Mouse (Mus musculus) spleen, postnatal 10 days (tissue): Measurements from ENCODE around the gene Camk2g.

ENCODE experiments used
- DNase-seq, 2 experiments: peaks; one replicate each; pipeline ENCODE4 v3.0.0; 2021 to 2022; ENCODE audit warnings: low spot score in 2 of 2

Camk2g gene

GRCm38 (mm10) chr14:20806116-20806840 is 12.4 kb upstream of the Camk2g start:
- DNase-seq = no peak

DNA sequence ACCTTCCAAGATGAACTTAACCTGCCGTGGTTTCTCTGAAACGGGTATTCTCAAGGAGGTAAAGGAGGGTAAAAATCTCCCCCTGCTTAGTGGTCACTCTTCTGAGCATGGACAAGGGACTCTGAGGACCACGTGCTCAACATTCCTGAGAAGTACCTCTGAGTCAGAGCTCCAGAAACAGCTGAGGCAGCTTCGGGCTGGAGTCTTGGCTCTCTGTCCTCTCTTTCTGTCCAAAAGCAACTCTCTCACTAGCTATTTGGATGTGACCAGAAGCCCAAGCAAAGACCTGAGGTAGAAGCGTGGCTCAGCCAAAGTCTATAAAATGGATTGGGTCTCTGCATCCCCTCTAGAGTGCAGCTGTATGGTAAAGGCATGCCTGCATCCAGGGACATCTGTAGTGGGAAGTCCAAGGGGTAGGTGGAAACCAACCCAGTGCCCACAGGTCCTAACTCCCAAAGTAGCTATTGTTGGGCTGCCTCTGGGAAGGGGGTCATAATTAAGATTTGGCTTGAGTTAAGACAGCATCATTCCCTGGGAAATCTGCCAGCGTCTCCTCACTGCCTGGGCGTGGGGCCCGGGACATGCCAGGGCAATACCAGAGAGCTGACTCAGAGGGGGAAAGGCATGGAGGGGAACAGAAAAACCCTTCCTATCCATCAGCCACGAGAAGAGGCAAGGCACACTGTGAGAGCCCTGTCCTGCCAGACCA is 11.2 kb upstream of the Camk2g start:
- DNase-seq = no peak

GRCm38 (mm10) chr14:20804481-20804880 is 10.6 kb upstream of the Camk2g start:
- no peak for DNase-seq

- DNase-seq = peak; percentile 57 to 79
Measured at GRCm38 (mm10) chr14:20803606-20803938, 9.7 kb upstream of the Camk2g start.

GRCm38 (mm10) chr14:20802926-20803605 is 9.2 kb upstream of the Camk2g start:
- DNase-seq = no peak

DNA sequence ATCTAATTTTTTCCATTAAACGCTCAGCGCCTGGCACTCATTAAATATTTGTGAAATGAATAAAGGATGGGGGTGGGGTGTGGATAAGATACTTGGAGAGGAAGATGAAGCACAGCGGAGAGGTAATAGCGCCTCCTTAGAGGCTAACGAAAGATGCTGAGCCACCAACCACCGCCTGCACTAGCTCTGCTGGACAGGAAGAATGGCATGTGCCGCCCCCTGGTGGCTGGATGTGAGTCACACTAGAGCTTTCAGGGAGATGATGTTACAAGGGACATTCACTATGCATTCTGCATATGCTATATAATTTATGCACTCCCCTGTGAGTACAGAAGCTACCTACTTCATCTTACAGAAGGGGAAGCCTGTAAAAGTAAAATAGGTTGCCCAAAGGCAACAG is 4.9 kb upstream of the Camk2g start:
- DNase-seq = peak; percentile 83 to 96

GRCm38 (mm10) chr14:20798300-20798699 is 4.4 kb upstream of the Camk2g start:
- DNase-seq = no peak

GRCm38 (mm10) chr14:20796643-20797042 is 2.8 kb upstream of the Camk2g start:
- no peak for DNase-seq

- no peak for DNase-seq
Measured at GRCm38 (mm10) chr14:20796170-20796569, 2.3 kb upstream of the Camk2g start.

DNA sequence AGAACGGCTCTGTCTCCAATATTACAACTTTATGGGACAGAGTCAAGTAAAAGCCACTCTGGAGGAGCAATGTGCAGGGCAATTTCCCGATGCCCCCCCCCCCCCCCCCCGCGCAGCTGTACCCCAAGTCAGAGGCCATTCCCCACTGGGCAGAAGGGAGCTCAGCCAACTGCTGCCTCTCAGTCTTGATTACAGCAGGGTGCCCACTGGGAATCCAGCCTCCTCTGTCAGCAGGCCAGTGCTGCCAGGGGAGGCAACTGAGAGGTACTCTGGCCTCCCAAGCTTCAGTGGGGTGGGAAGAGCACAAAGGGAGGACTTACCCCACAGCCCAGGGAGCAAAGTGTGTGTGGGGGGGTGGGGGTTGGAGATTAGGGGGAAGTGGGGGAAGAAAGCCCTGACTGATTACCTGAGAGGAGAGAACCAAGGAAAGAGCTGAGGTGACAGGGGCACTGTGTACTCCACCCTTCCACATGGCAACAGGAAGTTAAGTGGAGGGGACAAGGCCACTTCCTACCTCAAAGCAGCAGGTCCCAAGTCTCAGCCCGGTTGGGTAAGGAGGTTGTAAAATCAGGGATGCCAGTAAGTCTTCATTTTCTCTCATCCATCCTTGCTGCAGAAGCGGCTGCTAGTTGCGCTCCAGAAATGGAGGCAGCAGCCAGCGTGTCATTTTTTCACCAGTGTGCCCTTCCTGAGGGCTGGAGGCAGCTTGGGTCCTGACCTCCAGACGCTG is 1.7 kb upstream of the Camk2g start:
- no peak for DNase-seq

DNA sequence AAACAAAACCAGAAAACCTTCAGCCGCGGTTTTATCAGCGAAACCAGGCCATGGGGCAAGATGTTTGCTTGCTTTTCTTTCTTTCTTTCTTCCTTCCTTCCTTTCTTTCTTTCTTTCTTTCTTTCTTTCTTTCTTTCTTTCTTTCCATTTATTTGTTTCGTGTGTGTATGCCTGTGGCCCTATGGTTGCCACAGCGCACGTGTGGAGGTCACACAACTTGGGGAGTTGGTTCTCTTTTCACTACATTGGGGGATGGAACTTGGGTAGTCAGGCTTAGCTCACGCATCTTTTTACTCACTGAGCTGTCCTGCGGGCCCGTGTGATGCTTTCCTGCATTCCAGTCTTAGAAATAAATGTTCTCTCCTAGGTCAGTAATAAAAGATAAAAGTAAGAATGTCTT is 701 bp upstream of the Camk2g start:
- no peak for DNase-seq

DNA sequence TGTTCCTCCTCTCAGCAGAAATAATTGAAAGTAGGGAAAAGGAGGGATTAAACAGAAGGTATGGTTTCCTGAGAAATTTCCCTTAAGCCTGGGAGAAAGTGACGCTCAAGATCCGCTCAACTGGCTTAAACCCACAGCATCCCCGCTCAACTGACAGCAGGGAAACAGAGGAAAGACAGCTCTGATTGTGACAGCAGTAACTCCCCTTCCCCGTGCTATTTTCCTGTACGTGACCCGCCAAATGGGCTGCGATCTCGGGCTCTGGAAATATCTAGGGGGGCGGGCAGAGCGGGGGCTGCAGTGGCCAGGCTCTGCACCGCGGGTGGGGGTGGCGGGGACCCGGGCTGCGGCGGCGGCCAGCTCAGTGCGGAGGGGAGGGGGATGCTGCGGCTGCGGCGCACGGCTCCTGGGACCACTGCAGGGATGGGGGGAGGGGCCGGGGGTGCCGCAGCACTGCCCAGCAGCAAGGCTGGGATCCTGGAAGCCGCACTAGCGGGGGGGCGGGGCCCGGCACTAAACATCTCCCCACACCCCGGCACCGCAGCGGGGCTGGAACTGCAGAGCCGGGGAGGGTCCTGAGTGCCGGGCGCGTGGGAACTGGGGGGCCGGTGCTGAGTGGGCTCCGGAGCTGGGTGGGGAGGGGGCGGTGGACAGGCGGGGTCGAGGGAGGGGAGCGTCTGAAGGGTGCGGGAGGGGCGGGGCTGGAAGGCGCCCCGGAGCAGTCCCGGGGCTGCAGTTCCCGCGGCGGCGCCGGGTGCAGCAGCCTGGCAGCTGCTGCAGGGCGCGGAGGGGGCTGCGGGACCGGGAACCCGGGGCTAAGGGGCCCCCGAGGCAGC is 748 bp downstream of the Camk2g start:
- peak in 1 of 2 experiments; percentile 62 for DNase-seq

GRCm38 (mm10) chr14:20792243-20792921 is 1.5 kb downstream of the Camk2g start:
- no peak for DNase-seq

DNA sequence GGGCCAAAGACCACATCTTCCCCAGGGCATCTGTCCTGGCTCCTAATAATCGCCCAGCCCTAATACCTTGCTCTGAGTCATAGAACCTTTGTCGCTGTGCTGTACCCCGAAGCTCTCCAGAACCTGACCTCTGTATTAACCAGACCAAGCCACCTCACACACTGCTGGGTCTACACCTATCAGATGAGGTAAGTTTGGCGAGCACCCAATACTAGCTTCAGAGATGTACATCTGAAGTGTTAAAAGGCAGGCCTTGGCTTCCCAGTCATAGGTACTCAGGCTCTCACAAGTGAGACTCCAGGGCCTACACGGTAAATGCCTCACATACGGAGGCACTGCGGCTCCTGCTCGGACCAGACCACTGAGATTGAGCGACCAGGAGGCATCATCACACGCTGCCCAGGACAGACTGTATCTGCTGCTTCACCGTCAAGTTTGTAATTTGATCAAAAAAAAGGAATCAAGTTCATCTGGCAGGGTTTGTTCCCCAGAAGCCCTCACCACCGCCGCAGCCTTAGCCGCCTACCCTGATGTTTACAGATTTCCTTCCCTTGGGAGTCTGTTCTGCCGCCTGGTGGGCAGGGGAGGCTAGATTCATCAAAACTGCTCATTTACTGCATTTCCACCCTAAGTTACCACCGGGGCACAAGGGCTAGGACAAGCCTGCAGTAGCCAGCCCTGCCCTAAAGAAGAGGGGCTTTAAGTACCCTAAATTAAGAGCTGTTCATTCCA is 2.2 kb downstream of the Camk2g start:
- DNase-seq = no peak

GRCm38 (mm10) chr14:20790996-20791395 is 2.9 kb downstream of the Camk2g start:
- no peak for DNase-seq

GRCm38 (mm10) chr14:20790445-20790844 is 3.4 kb downstream of the Camk2g start:
- DNase-seq = no peak

GRCm38 (mm10) chr14:20789593-20789992 is 4.3 kb downstream of the Camk2g start:
- no peak for DNase-seq

DNA sequence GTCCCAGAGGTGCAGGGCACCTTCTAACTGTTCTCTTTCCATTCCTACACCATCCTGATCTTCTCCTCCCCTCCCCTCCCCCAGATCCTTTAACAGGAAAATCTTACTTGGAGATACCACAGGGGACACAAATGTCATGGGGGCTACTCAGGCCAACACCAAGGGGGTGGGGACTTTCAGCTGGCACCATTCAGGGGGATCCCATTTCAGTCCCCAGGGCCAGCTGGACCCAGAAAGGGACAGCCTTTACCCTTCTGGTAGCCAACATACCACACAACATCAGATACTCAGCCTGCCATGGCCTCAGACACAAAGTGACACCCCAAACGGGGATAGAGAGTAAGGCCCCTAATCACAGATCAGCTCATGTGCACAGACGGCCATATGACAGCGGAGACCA is 5.7 kb downstream of the Camk2g start:
- DNase-seq = no peak

DNA sequence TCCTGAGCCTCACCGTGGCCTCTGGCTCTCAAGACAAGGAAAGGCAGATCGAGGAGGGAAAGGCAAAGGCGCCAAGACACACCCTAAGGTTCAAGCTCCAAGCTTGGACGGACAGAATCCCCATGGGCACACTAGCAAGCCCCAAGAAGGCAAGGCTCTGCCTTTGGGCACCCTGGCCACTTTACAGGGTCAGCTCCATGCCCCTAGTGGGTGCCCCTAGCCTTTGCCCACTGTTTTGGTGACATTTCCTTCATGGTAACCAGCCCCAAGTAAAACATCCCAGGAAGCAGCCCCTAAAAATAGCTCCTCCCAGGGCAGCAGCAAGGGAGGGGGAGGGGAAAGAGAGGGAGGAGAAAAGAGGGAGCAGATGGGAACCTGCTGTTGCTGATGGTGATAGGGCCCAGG is 7.3 kb downstream of the Camk2g start:
- no peak for DNase-seq

- no peak for DNase-seq
Measured at GRCm38 (mm10) chr14:20786020-20786419, 7.9 kb downstream of the Camk2g start.
